Mouse (Mus musculus): ENCODE measurements around the gene 6820408C15Rik. TPM values are rescaled to one million over a fixed set of nuclear protein-coding genes. Genes with fewer than 3 reads are reported as not detected.
"Not testable (repeated sequence)": the region's sequence is repeated elsewhere in the genome, so short reads cannot be mapped to it uniquely, and the experiment has no call there.

Gene 6820408C15Rik
- total RNA-seq, 2 experiments from 2014 or later = 2.6 to 3.1 TPM

GRCm38 (mm10) chr2:152410971-152411371, 4.4 kb upstream of the 6820408C15Rik start:
- intact Hi-C loops (cut with DNase I) = no loop called here
- peak; percentile 92 for DNase-seq

- intact Hi-C loops (cut with DNase I) = no loop called here
- DNase-seq = no peak
Observed at GRCm38 (mm10) chr2:152411471-152411870, 3.9 kb upstream of the 6820408C15Rik start.

GRCm38 (mm10) chr2:152412526-152413157, 2.7 kb upstream of the 6820408C15Rik start:
- DNase-seq = no peak
- intact Hi-C loops (cut with DNase I) = no loop called here

GRCm38 (mm10) chr2:152413158-152413764, 2.1 kb upstream of the 6820408C15Rik start:
- intact Hi-C loops (cut with DNase I) = no loop called here

GRCm38 (mm10) chr2:152413765-152414584, 1.4 kb upstream of the 6820408C15Rik start:
- peak; percentile 45 for DNase-seq
- intact Hi-C loops (cut with DNase I) = no loop called here

More at GRCm38 (mm10) chr2:152413158-152413764, 2.1 kb upstream of the 6820408C15Rik start:
- no peak for DNase-seq

GRCm38 (mm10) chr2:152414591-152415165, 709 bp upstream of the 6820408C15Rik start, which contains the start of gene Zcchc3:
Zcchc3 (minus strand) TSS chr2:152415027.
- intact Hi-C loops (cut with DNase I) = no loop called here
- peak; percentile 91 for DNase-seq

GRCm38 (mm10) chr2:152415786-152416185, 399 bp downstream of the 6820408C15Rik start:
- intact Hi-C loops (cut with DNase I) = no loop called here
- DNase-seq = no peak

GRCm38 (mm10) chr2:152427493-152427892, 12.1 kb downstream of the 6820408C15Rik start:
- intact Hi-C loops (cut with DNase I) = no loop called here

GRCm38 (mm10) chr2:152428481-152428880, 13.1 kb downstream of the 6820408C15Rik start:
- DNase-seq; intact Hi-C loops (cut with DNase I): not testable (repeated sequence)

More at GRCm38 (mm10) chr2:152427493-152427892, 12.1 kb downstream of the 6820408C15Rik start:
- no peak for DNase-seq

GRCm38 (mm10) chr2:152436405-152436901, 21.1 kb downstream of the 6820408C15Rik start:
- no peak for DNase-seq
- intact Hi-C loops (cut with DNase I) = loop anchor here (5.0 kb wide), 1 partner anchor 44 kb away; no protein-coding TSS in a partner anchor

GRCm38 (mm10) chr2:152436983-152437860, 21.8 kb downstream of the 6820408C15Rik start:
- peak; percentile 88 for DNase-seq
- intact Hi-C loops (cut with DNase I) = loop anchor here (5.0 kb wide), 1 partner anchor 45 kb away; no protein-coding TSS in a partner anchor

GRCm38 (mm10) chr2:152438963-152439362, 23.6 kb downstream of the 6820408C15Rik start:
- intact Hi-C loops (cut with DNase I) = loop anchor here (5.0 kb wide), 1 partner anchor 47 kb away; no protein-coding TSS in a partner anchor
- no peak for DNase-seq

GRCm38 (mm10) chr2:152439833-152440232, 24.4 kb downstream of the 6820408C15Rik start:
- DNase-seq = no peak
- intact Hi-C loops (cut with DNase I) = loop anchor here (5.0 kb wide), 1 partner anchor 48 kb away; no protein-coding TSS in a partner anchor

GRCm38 (mm10) chr2:152442322-152442721, 26.9 kb downstream of the 6820408C15Rik start:
- intact Hi-C loops (cut with DNase I) = no loop called here
- DNase-seq = no peak

- intact Hi-C loops (cut with DNase I) = no loop called here
- DNase-seq = peak; percentile 79
Observed at GRCm38 (mm10) chr2:152443281-152443680, 27.9 kb downstream of the 6820408C15Rik start.

- intact Hi-C loops (cut with DNase I) = no loop called here
- DNase-seq = no peak
Observed at GRCm38 (mm10) chr2:152446642-152447041, 31.3 kb downstream of the 6820408C15Rik start.

GRCm38 (mm10) chr2:152447461-152447860, 32.1 kb downstream of the 6820408C15Rik start:
- intact Hi-C loops (cut with DNase I) = no loop called here
- DNase-seq = no peak

- intact Hi-C loops (cut with DNase I) = no loop called here
- peak; percentile 73 for DNase-seq
Observed at GRCm38 (mm10) chr2:152450241-152450640, 34.9 kb downstream of the 6820408C15Rik start.

GRCm38 (mm10) chr2:152452101-152452781, 36.9 kb downstream of the 6820408C15Rik start:
- intact Hi-C loops (cut with DNase I) = no loop called here
- no peak for DNase-seq

All from left cerebral cortex, postnatal 4 days (tissue).